Mouse (Mus musculus) liver, embryonic 13.5 days (tissue): ENCODE measurements around the gene Pom121l2. TPM values are rescaled to one million over a fixed set of nuclear protein-coding genes. Genes with fewer than 3 reads are reported as not detected.
A peak's percentile ranks its signal among the peaks of the same experiment; 100 is the strongest.

ENCODE experiments used
- ATAC-seq: fragments of 200-750 bp; cut with Nextera tagmentation; 2 replicates; pipeline ENCODE4 v1.8.0; 2017; ENCODE audit warnings: low read depth, mild to moderate bottlenecking, moderate number of reproducible peaks, moderate library complexity
- DNase-seq: peaks from one replicate; pipeline ENCODE4 v3.0.0; 2022
- H3K27ac ChIP-seq: fragments of 300-500 bp; sonication (generic); 2 replicates; pipeline ENCODE4 v1.5.1; 2015; ENCODE audit warnings: moderate library complexity, mild to moderate bottlenecking, inconsistent platforms
- H3K27me3 ChIP-seq: fragments of 300-500 bp; sonication (generic); 2 replicates; pipeline ENCODE4 v1.6.1; 2015; ENCODE audit warnings: mild to moderate bottlenecking, inconsistent platforms
- H3K36me3 ChIP-seq: fragments of 300-500 bp; sonication (generic); 2 replicates; pipeline ENCODE4 v1.6.1; 2015; ENCODE audit warnings: mild to moderate bottlenecking, inconsistent platforms
- H3K4me1 ChIP-seq: fragments of 300-500 bp; sonication (generic); replicated peaks from 2 replicates; pipeline ENCODE4 v1.6.1; 2015; ENCODE audit warnings: inconsistent platforms
- H3K4me2 ChIP-seq: fragments of 300-500 bp; sonication (generic); 2 replicates; pipeline ENCODE4 v1.6.1; 2015; ENCODE audit warnings: inconsistent platforms, mild to moderate bottlenecking, moderate library complexity
- H3K4me3 ChIP-seq: fragments of 300-500 bp; sonication (generic); replicated peaks from 2 replicates; pipeline ENCODE4 v1.5.1; 2015; ENCODE audit warnings: mild to moderate bottlenecking, inconsistent platforms
- H3K9ac ChIP-seq: fragments of 300-500 bp; sonication (generic); 2 replicates; pipeline ENCODE4 v1.6.1; 2015; ENCODE audit warnings: mild to moderate bottlenecking, inconsistent platforms
- H3K9me3 ChIP-seq: fragments of 300-500 bp; sonication (generic); replicated peaks from 2 replicates; pipeline ENCODE4 v1.6.1; 2016; ENCODE audit warnings: inconsistent platforms
- WGBS: fragments of 180-500 bp; shearing (Covaris S2); methylation state at CpG from one replicate; pipeline ENCODE4 v1.1.7; 2015; ENCODE audit not compliant: insufficient replicate concordance; 5-methylcytosine and 5-hydroxymethylcytosine counted together
- polyA plus RNA-seq: library from polyadenylated mRNA; unstranded; fragments of >200 nt; fragmentation: Nextera tagmentation; extraction: Ambion mirVana; gene quantifications from 2 replicates; pipeline ENCODE4 v1.2.1, GENCODE M21; 2015

Gene Pom121l2
- polyA plus RNA-seq, 1 experiment from 2014 or later = not detected

GRCm38 (mm10) chr13:22006334-22007120 is 25.5 kb downstream of the Pom121l2 start:
- H3K9ac ChIP-seq = peak overlapping the region; percentile 59
- H3K27me3 ChIP-seq = peaks cover 97% of the 10 kb centered on the region
- H3K27ac ChIP-seq = no peak overlapping the region
- peak; percentile 85 for ATAC-seq
- WGBS = under 1% methylated on average over 38 of the region's 38 CpGs
- no peaks in the 10 kb centered on the region for H3K9me3 ChIP-seq
- H3K4me1 ChIP-seq = peaks cover 32% of the 10 kb centered on the region
- H3K36me3 ChIP-seq = no peaks in the 10 kb centered on the region
- H3K4me3 ChIP-seq = peak overlapping the region; percentile 65
- H3K4me2 ChIP-seq = peak overlapping the region; percentile 90
- DNase-seq = no peak

- Histone ChIP-seq H3K9ac (0 out of 2 replicates have a peak overlapping the region, but pooled peaks have one; percentile 59), H3K4me2 (peak overlapping the region; percentile 90), H3K4me3 (peak overlapping the region; percentile 65), H3K36me3 (no peaks in the 10 kb centered on the region), H3K9me3 (no peaks in the 10 kb centered on the region), H3K27me3 (peaks cover 95% of the 10 kb centered on the region), H3K27ac (no peak overlapping the region), H3K4me1 (peaks cover 26% of the 10 kb centered on the region)
- no peak for ATAC-seq
- WGBS = 7% methylated on average over 18 of the region's 18 CpGs
- DNase-seq = no peak
Observed at GRCm38 (mm10) chr13:22007121-22007510, 26.1 kb downstream of the Pom121l2 start.

- no peak for ATAC-seq
- 59% methylated on average over 7 of the region's 7 CpGs for WGBS
Observed at GRCm38 (mm10) chr13:22007872-22008271, 26.9 kb downstream of the Pom121l2 start.

GRCm38 (mm10) chr13:22008707-22009106 is 27.7 kb downstream of the Pom121l2 start:
- 63% methylated on average over 3 of the region's 3 CpGs for WGBS
- H3K27ac ChIP-seq = no peak overlapping the region
- H3K36me3 ChIP-seq = no peaks in the 10 kb centered on the region
- peaks cover 93% of the 10 kb centered on the region for H3K27me3 ChIP-seq
- H3K9me3 ChIP-seq = no peaks in the 10 kb centered on the region
- H3K4me1 ChIP-seq = peaks cover 26% of the 10 kb centered on the region
- H3K9ac ChIP-seq = no peak overlapping the region
- ATAC-seq = no peak
- H3K4me3 ChIP-seq = no peak overlapping the region
- DNase-seq = no peak
- no peak overlapping the region for H3K4me2 ChIP-seq

More at GRCm38 (mm10) chr13:22007872-22008271, 26.9 kb downstream of the Pom121l2 start:
- Histone ChIP-seq H3K4me1 (peaks cover 24% of the 10 kb centered on the region), H3K27me3 (peaks cover 95% of the 10 kb centered on the region), H3K9me3 (no peaks in the 10 kb centered on the region), H3K4me2 (no peak overlapping the region), H3K36me3 (no peaks in the 10 kb centered on the region), H3K27ac (no peak overlapping the region), H3K9ac (no peak overlapping the region), H3K4me3 (no peak overlapping the region)
- no peak for DNase-seq

- H3K27ac ChIP-seq = no peak within 1 kb of the TSS
- H3K36me3 ChIP-seq = no peaks in the 10 kb centered on the region
- H3K9me3 ChIP-seq = no peaks in the 10 kb centered on the region
- H3K27me3 ChIP-seq = peaks cover 93% of the 10 kb centered on the region
- ATAC-seq (no peak), DNase-seq (no peak)
- H3K4me2 ChIP-seq = no peak within 1 kb of the TSS
- WGBS = 22% methylated on average over 6 of the region's 7 CpGs
- H3K9ac ChIP-seq = no peak within 1 kb of the TSS
- H3K4me1 ChIP-seq = peaks cover 35% of the 10 kb centered on the region
- no peak within 1 kb of the TSS for H3K4me3 ChIP-seq
Observed at GRCm38 (mm10) chr13:22009642-22010041, 28.6 kb downstream of the Pom121l2 start, which contains the start of gene Prss16. Prss16 (minus strand) TSS chr13:22009742.

- peak overlapping the region; percentile 22 for H3K4me3 ChIP-seq
- no peaks in the 10 kb centered on the region for H3K9me3 ChIP-seq
- no peaks in the 10 kb centered on the region for H3K36me3 ChIP-seq
- peaks cover 61% of the 10 kb centered on the region for H3K27me3 ChIP-seq
- H3K9ac ChIP-seq = no peak overlapping the region
- H3K4me1 ChIP-seq = peaks cover 27% of the 10 kb centered on the region
- ATAC-seq (no peak), DNase-seq (no peak)
- WGBS = 17% methylated on average over 13 of the region's 13 CpGs
- H3K4me2 ChIP-seq = peak overlapping the region; percentile 60
- H3K27ac ChIP-seq = no peak overlapping the region
Observed at GRCm38 (mm10) chr13:22013716-22014115, 32.7 kb downstream of the Pom121l2 start.

GRCm38 (mm10) chr13:22014411-22014845 is 33.4 kb downstream of the Pom121l2 start:
- Histone ChIP-seq H3K4me3 (peak overlapping the region; percentile 39), H3K27me3 (peaks cover 54% of the 10 kb centered on the region), H3K36me3 (no peaks in the 10 kb centered on the region), H3K9ac (peak overlapping the region; percentile 26; the same call in 1 of the 2 replicates), H3K9me3 (no peaks in the 10 kb centered on the region), H3K4me1 (peaks cover 28% of the 10 kb centered on the region), H3K27ac (no peak overlapping the region), H3K4me2 (peak overlapping the region; percentile 60)
- ATAC-seq (no peak), DNase-seq (no peak)
- WGBS = 8% methylated on average over 17 of the region's 17 CpGs

- peak overlapping the region; percentile 60 for H3K4me2 ChIP-seq
- H3K9me3 ChIP-seq = no peaks in the 10 kb centered on the region
- H3K27me3 ChIP-seq = peaks cover 40% of the 10 kb centered on the region
- DNase-seq (peak; percentile 86), ATAC-seq (peak; percentile 86)
- H3K4me3 ChIP-seq = peak overlapping the region; percentile 39
- H3K9ac ChIP-seq = peak overlapping the region; percentile 2; the same call in 1 of the 2 replicates
- H3K27ac ChIP-seq = no peak overlapping the region
- no peaks in the 10 kb centered on the region for H3K36me3 ChIP-seq
- H3K4me1 ChIP-seq = peaks cover 34% of the 10 kb centered on the region
- 10% methylated on average over 27 of the region's 27 CpGs for WGBS
Observed at GRCm38 (mm10) chr13:22015479-22016450, 34.8 kb downstream of the Pom121l2 start.

GRCm38 (mm10) chr13:22019934-22020835 is 39.2 kb downstream of the Pom121l2 start:
- WGBS = under 1% methylated on average over 44 of the region's 44 CpGs

GRCm38 (mm10) chr13:22020901-22021339 is 39.9 kb downstream of the Pom121l2 start:
- H3K9me3 ChIP-seq = no peaks in the 10 kb centered on the region
- ATAC-seq (peak; percentile 75), DNase-seq (peak; percentile 76)
- WGBS = under 1% methylated on average over 8 of the region's 8 CpGs
- no peaks in the 10 kb centered on the region for H3K36me3 ChIP-seq
- H3K4me3 ChIP-seq = peak overlapping the region; percentile 70
- H3K4me1 ChIP-seq = peaks cover 24% of the 10 kb centered on the region
- peak overlapping the region; percentile 81 for H3K4me2 ChIP-seq
- peak overlapping the region; percentile 76 for H3K27ac ChIP-seq
- peak overlapping the region; percentile 80 for H3K9ac ChIP-seq
- H3K27me3 ChIP-seq = no peaks in the 10 kb centered on the region

More at GRCm38 (mm10) chr13:22019934-22020835, 39.2 kb downstream of the Pom121l2 start:
- H3K36me3 ChIP-seq = no peaks in the 10 kb centered on the region
- peaks cover 3% of the 10 kb centered on the region; the same call in 1 of the 2 replicates for H3K27me3 ChIP-seq
- peak overlapping the region; percentile 59 for H3K27ac ChIP-seq
- H3K4me3 ChIP-seq = peak overlapping the region; percentile 70
- peak overlapping the region; percentile 81 for H3K4me2 ChIP-seq
- H3K9ac ChIP-seq = peak overlapping the region; percentile 80
- DNase-seq = no peak
- no peaks in the 10 kb centered on the region for H3K9me3 ChIP-seq
- H3K4me1 ChIP-seq = peaks cover 24% of the 10 kb centered on the region
- ATAC-seq = peak; percentile 67
